Mouse (Mus musculus): Measurements from ENCODE around the gene Ddx18.

Ddx18 gene

GRCm38 (mm10) chr1:121567521-121568489 lies at the start of gene Ddx18:
Gene Ddx18 (minus strand): TSS chr1:121567989.
- peak; percentile 93 for DNase-seq

GRCm38 (mm10) chr1:121608000-121608399 lies 40.2 kb upstream of the Ddx18 start:
- no peak for DNase-seq

GRCm38 (mm10) chr1:121605118-121605517 lies 37.3 kb upstream of the Ddx18 start:
- DNase-seq = peak; percentile 88

GRCm38 (mm10) chr1:121601893-121602292 lies 34.1 kb upstream of the Ddx18 start:
- no peak for DNase-seq

GRCm38 (mm10) chr1:121601084-121601483 lies 33.3 kb upstream of the Ddx18 start:
- no peak for DNase-seq

GRCm38 (mm10) chr1:121598421-121598820 lies 30.6 kb upstream of the Ddx18 start:
- DNase-seq = no peak

- DNase-seq = no peak
Measured at GRCm38 (mm10) chr1:121596951-121597625, 29.3 kb upstream of the Ddx18 start.

GRCm38 (mm10) chr1:121584838-121585237 lies 17.0 kb upstream of the Ddx18 start:
- DNase-seq = no peak

GRCm38 (mm10) chr1:121581133-121581855 lies 13.5 kb upstream of the Ddx18 start:
- DNase-seq = no peak

- no peak for DNase-seq
Measured at GRCm38 (mm10) chr1:121577491-121577890, 9.7 kb upstream of the Ddx18 start.

GRCm38 (mm10) chr1:121570522-121570921 lies 2.7 kb upstream of the Ddx18 start:
- DNase-seq = no peak

- no peak for DNase-seq
Measured at GRCm38 (mm10) chr1:121557861-121558260, 9.9 kb downstream of the Ddx18 start.

GRCm38 (mm10) chr1:121551457-121551835 lies 16.3 kb downstream of the Ddx18 start:
- DNase-seq = no peak

- DNase-seq = no peak
Measured at GRCm38 (mm10) chr1:121550801-121551456, 16.9 kb downstream of the Ddx18 start.

GRCm38 (mm10) chr1:121549456-121549855 lies 18.3 kb downstream of the Ddx18 start:
- DNase-seq = no peak

- DNase-seq = no peak
Measured at GRCm38 (mm10) chr1:121548667-121549066, 19.1 kb downstream of the Ddx18 start.

- no peak for DNase-seq
Measured at GRCm38 (mm10) chr1:121546844-121547243, 20.9 kb downstream of the Ddx18 start.

GRCm38 (mm10) chr1:121540361-121540760 lies 27.4 kb downstream of the Ddx18 start:
- DNase-seq = no peak

- DNase-seq = no peak
Measured at GRCm38 (mm10) chr1:121531439-121531838, 36.4 kb downstream of the Ddx18 start.

GRCm38 (mm10) chr1:121529286-121529685 lies 38.5 kb downstream of the Ddx18 start:
- DNase-seq = no peak

GRCm38 (mm10) chr1:121528399-121528720 lies 39.4 kb downstream of the Ddx18 start, which contains the start of gene Htr5b:
Gene Htr5b (minus strand): TSS chr1:121528465.
- no peak for DNase-seq

- no peak for DNase-seq
Measured at GRCm38 (mm10) chr1:121527600-121528398, 40.0 kb downstream of the Ddx18 start.

Measured in cerebellum, adult 9-11 months (tissue).